Mouse (Mus musculus) kidney, embryonic 15.5 days (tissue): ENCODE measurements around the gene Tmem236. TPM values are rescaled to one million over a fixed set of nuclear protein-coding genes. Genes with fewer than 3 reads are reported as not detected.

Experiments
- ATAC-seq: fragments of 200-750 bp; cut with Nextera tagmentation; replicated peaks from 2 replicates; pipeline ENCODE4 v1.8.0; 2017; ENCODE audit warnings: moderate TSS enrichment; ENCODE audit not compliant: low FRiP score
- H3K27ac ChIP-seq: fragments of 300-500 bp; sonication (generic); 2 replicates; pipeline ENCODE4 v1.5.1; 2015; ENCODE audit warnings: mild to moderate bottlenecking, inconsistent platforms
- H3K27me3 ChIP-seq: fragments of 300-500 bp; sonication (generic); 2 replicates; pipeline ENCODE4 v1.6.1; 2015; ENCODE audit warnings: inconsistent platforms
- H3K36me3 ChIP-seq: fragments of 300-500 bp; sonication (generic); 2 replicates; pipeline ENCODE4 v1.6.1; 2015; ENCODE audit warnings: inconsistent platforms
- H3K4me1 ChIP-seq: fragments of 300-500 bp; sonication (generic); 2 replicates; pipeline ENCODE4 v1.6.1; 2015; ENCODE audit warnings: inconsistent platforms
- H3K4me2 ChIP-seq: fragments of 300-500 bp; sonication (generic); 2 replicates; pipeline ENCODE4 v1.6.1; 2015; ENCODE audit warnings: moderate library complexity, mild to moderate bottlenecking, inconsistent platforms
- H3K4me3 ChIP-seq: fragments of 300-500 bp; sonication (generic); replicated peaks from 2 replicates; pipeline ENCODE4 v1.5.1; 2015; ENCODE audit warnings: mild to moderate bottlenecking, inconsistent platforms
- H3K9ac ChIP-seq: fragments of 300-500 bp; sonication (generic); 2 replicates; pipeline ENCODE4 v1.6.1; 2015; ENCODE audit warnings: mild to moderate bottlenecking, inconsistent platforms
- H3K9me3 ChIP-seq: fragments of 300-500 bp; sonication (generic); replicated peaks from 2 replicates; pipeline ENCODE4 v1.6.1; 2016; ENCODE audit warnings: inconsistent platforms
- WGBS: fragments of 180-500 bp; shearing (Covaris S2); methylation state at CpG from one replicate; pipeline ENCODE4 v1.1.7; 2015; ENCODE audit warnings: mixed read lengths; 5-methylcytosine and 5-hydroxymethylcytosine counted together
- polyA plus RNA-seq: library from polyadenylated mRNA; unstranded; fragments of >200 nt; fragmentation: Nextera tagmentation; extraction: Ambion mirVana; gene quantifications from 2 replicates; pipeline ENCODE4 v1.2.1, GENCODE M21; 2015

Gene Tmem236
- 0.18 and 0.48 TPM in 2 replicates for polyA plus RNA-seq

- H3K27me3 ChIP-seq = no peaks in the 10 kb centered on the region
- no peak within 1 kb of the TSS for H3K9ac ChIP-seq
- H3K36me3 ChIP-seq = no peaks in the 10 kb centered on the region
- H3K27ac ChIP-seq = no peak within 1 kb of the TSS
- H3K4me3 ChIP-seq = no peak within 1 kb of the TSS
- H3K9me3 ChIP-seq = no peaks in the 10 kb centered on the region
- H3K4me1 ChIP-seq = no peaks in the 10 kb centered on the region
- H3K4me2 ChIP-seq = no peak within 1 kb of the TSS
- WGBS = 60% methylated on average over 3 of the region's 3 CpGs
- ATAC-seq = no peak
These were observed at the start of gene Tmem236 for GRCm38 (mm10) chr2:14174334-14174733. Tmem236 (plus strand) TSS chr2:14174523.

GRCm38 (mm10) chr2:14126387-14126786, 47.9 kb upstream of the Tmem236 start:
- Histone ChIP-seq H3K9me3 (no peaks in the 10 kb centered on the region), H3K36me3 (peaks cover 29% of the 10 kb centered on the region), H3K27ac (no peak overlapping the region), H3K4me1 (no peaks in the 10 kb centered on the region), H3K9ac (no peak overlapping the region), H3K27me3 (no peaks in the 10 kb centered on the region), H3K4me3 (no peak overlapping the region), H3K4me2 (no peak overlapping the region)
- no peak for ATAC-seq
- 89% methylated on average over 6 of the region's 6 CpGs for WGBS

- Histone ChIP-seq H3K9ac (no peak overlapping the region), H3K4me1 (no peaks in the 10 kb centered on the region), H3K27ac (no peak overlapping the region), H3K27me3 (no peaks in the 10 kb centered on the region), H3K9me3 (no peaks in the 10 kb centered on the region), H3K4me2 (no peak overlapping the region), H3K36me3 (peaks cover 39% of the 10 kb centered on the region), H3K4me3 (no peak overlapping the region)
- WGBS = 80% methylated on average over 3 of the region's 3 CpGs
- ATAC-seq = no peak
These were observed 46.7 kb upstream of the Tmem236 start for GRCm38 (mm10) chr2:14127629-14128028.

- Histone ChIP-seq H3K27ac (no peak overlapping the region), H3K4me1 (no peaks in the 10 kb centered on the region), H3K27me3 (no peaks in the 10 kb centered on the region), H3K4me2 (no peak overlapping the region), H3K4me3 (no peak overlapping the region), H3K9ac (no peak overlapping the region), H3K9me3 (no peaks in the 10 kb centered on the region), H3K36me3 (peaks cover 42% of the 10 kb centered on the region)
- WGBS = 51% methylated on average over 12 of the region's 12 CpGs
- ATAC-seq = no peak
These were observed 43.5 kb upstream of the Tmem236 start for GRCm38 (mm10) chr2:14130641-14131339.

GRCm38 (mm10) chr2:14132468-14133326, 41.6 kb upstream of the Tmem236 start:
- Histone ChIP-seq H3K27ac (no peak overlapping the region), H3K4me3 (no peak overlapping the region), H3K36me3 (peaks cover 46% of the 10 kb centered on the region), H3K4me2 (no peak overlapping the region), H3K4me1 (no peaks in the 10 kb centered on the region), H3K9me3 (no peaks in the 10 kb centered on the region), H3K27me3 (no peaks in the 10 kb centered on the region), H3K9ac (no peak overlapping the region)
- WGBS = 91% methylated on average over 4 of the region's 4 CpGs
- ATAC-seq = no peak

- H3K27ac ChIP-seq = no peak overlapping the region
- ATAC-seq = no peak
These were observed 37.4 kb upstream of the Tmem236 start for GRCm38 (mm10) chr2:14136906-14137305.

GRCm38 (mm10) chr2:14139590-14139989, 34.7 kb upstream of the Tmem236 start:
- Histone ChIP-seq H3K9ac (no peak overlapping the region), H3K4me2 (no peak overlapping the region), H3K9me3 (no peaks in the 10 kb centered on the region), H3K4me3 (no peak overlapping the region), H3K27ac (no peak overlapping the region), H3K4me1 (no peaks in the 10 kb centered on the region), H3K27me3 (no peaks in the 10 kb centered on the region), H3K36me3 (peaks cover 61% of the 10 kb centered on the region)
- 82% methylated on average over 6 of the region's 6 CpGs for WGBS
- ATAC-seq = no peak

More at GRCm38 (mm10) chr2:14136906-14137305, 37.4 kb upstream of the Tmem236 start:
- no peaks in the 10 kb centered on the region for H3K27me3 ChIP-seq
- no peak overlapping the region for H3K4me2 ChIP-seq
- no peak overlapping the region for H3K9ac ChIP-seq
- H3K4me3 ChIP-seq = no peak overlapping the region
- 71% methylated on average over 3 of the region's 3 CpGs for WGBS
- H3K9me3 ChIP-seq = no peaks in the 10 kb centered on the region
- peaks cover 55% of the 10 kb centered on the region for H3K36me3 ChIP-seq
- H3K4me1 ChIP-seq = no peaks in the 10 kb centered on the region

- no peaks in the 10 kb centered on the region for H3K27me3 ChIP-seq
- ATAC-seq = no peak
- H3K9ac ChIP-seq = no peak overlapping the region
- H3K4me2 ChIP-seq = no peak overlapping the region
- H3K9me3 ChIP-seq = no peaks in the 10 kb centered on the region
- H3K4me3 ChIP-seq = no peak overlapping the region
- H3K4me1 ChIP-seq = no peaks in the 10 kb centered on the region
- WGBS = 83% methylated on average over 2 of the region's 2 CpGs
- H3K36me3 ChIP-seq = peaks cover 65% of the 10 kb centered on the region
- no peak overlapping the region for H3K27ac ChIP-seq
These were observed 34.3 kb upstream of the Tmem236 start for GRCm38 (mm10) chr2:14140044-14140443.

GRCm38 (mm10) chr2:14145311-14145710, 29.0 kb upstream of the Tmem236 start:
- Histone ChIP-seq H3K4me3 (no peak overlapping the region), H3K9ac (no peak overlapping the region), H3K27me3 (no peaks in the 10 kb centered on the region), H3K9me3 (no peaks in the 10 kb centered on the region), H3K36me3 (peaks cover 50% of the 10 kb centered on the region), H3K27ac (no peak overlapping the region), H3K4me1 (no peaks in the 10 kb centered on the region), H3K4me2 (no peak overlapping the region)
- no peak for ATAC-seq
- 72% methylated on average over 3 of the region's 3 CpGs for WGBS

- H3K9me3 ChIP-seq = no peaks in the 10 kb centered on the region
- no peak overlapping the region for H3K9ac ChIP-seq
- no peaks in the 10 kb centered on the region for H3K27me3 ChIP-seq
- no peak overlapping the region for H3K27ac ChIP-seq
- peaks cover 40% of the 10 kb centered on the region for H3K36me3 ChIP-seq
- H3K4me1 ChIP-seq = no peaks in the 10 kb centered on the region
- WGBS = 87% methylated on average over 2 of the region's 2 CpGs
- H3K4me2 ChIP-seq = no peak overlapping the region
- no peak for ATAC-seq
- H3K4me3 ChIP-seq = no peak overlapping the region
These were observed 27.4 kb upstream of the Tmem236 start for GRCm38 (mm10) chr2:14146913-14147312.

GRCm38 (mm10) chr2:14150829-14151228, 23.5 kb upstream of the Tmem236 start:
- no peaks in the 10 kb centered on the region for H3K27me3 ChIP-seq
- WGBS = 93% methylated on average over 2 of the region's 2 CpGs
- H3K9ac ChIP-seq = no peak overlapping the region
- peaks cover 14% of the 10 kb centered on the region for H3K36me3 ChIP-seq
- H3K4me1 ChIP-seq = no peaks in the 10 kb centered on the region
- no peak for ATAC-seq
- no peak overlapping the region for H3K27ac ChIP-seq
- no peaks in the 10 kb centered on the region for H3K9me3 ChIP-seq
- no peak overlapping the region for H3K4me2 ChIP-seq
- no peak overlapping the region for H3K4me3 ChIP-seq

GRCm38 (mm10) chr2:14151854-14152253, 22.5 kb upstream of the Tmem236 start:
- WGBS = 96% methylated on average over 6 of the region's 6 CpGs
- H3K4me2 ChIP-seq = no peak overlapping the region
- peaks cover 7% of the 10 kb centered on the region for H3K36me3 ChIP-seq

More at GRCm38 (mm10) chr2:14151854-14152253, 22.5 kb upstream of the Tmem236 start:
- Histone ChIP-seq H3K4me3 (no peak overlapping the region), H3K9me3 (no peaks in the 10 kb centered on the region), H3K4me1 (no peaks in the 10 kb centered on the region), H3K27ac (no peak overlapping the region), H3K27me3 (no peaks in the 10 kb centered on the region), H3K9ac (no peak overlapping the region)
- no peak for ATAC-seq
